Mouse (Mus musculus) limb, embryonic 11.5 days (tissue): ENCODE data around the gene Ovca2. TPM values are rescaled to one million over a fixed set of nuclear protein-coding genes. Genes with fewer than 3 reads are reported as not detected.

Experiments used
- ATAC-seq: fragments of 200-750 bp; cut with Nextera tagmentation; 2 replicates; pipeline ENCODE4 v1.8.0; 2017; ENCODE audit warnings: low read depth; ENCODE audit not compliant: insufficient number of reproducible peaks, low FRiP score, low TSS enrichment
- DNase-seq: peaks from one replicate; pipeline ENCODE4 v3.0.0-alpha.2; 2015; ENCODE audit warnings: low spot score
- H3K27ac ChIP-seq: fragments of 300-500 bp; sonication (generic); replicated peaks from 2 replicates; pipeline ENCODE4 v1.5.1; 2014; ENCODE audit warnings: low read depth, mild to moderate bottlenecking, low read length
- H3K27me3 ChIP-seq: fragments of 300-500 bp; sonication (generic); 2 replicates; pipeline ENCODE4 v1.6.1; 2014; ENCODE audit warnings: mild to moderate bottlenecking, low read length, mixed read lengths; ENCODE audit not compliant: control insufficient read depth, insufficient read depth
- H3K36me3 ChIP-seq: fragments of 300-500 bp; sonication (generic); 2 replicates; pipeline ENCODE4 v1.6.1; 2014; ENCODE audit warnings: mild to moderate bottlenecking, low read length, moderate library complexity, mixed read lengths; ENCODE audit not compliant: control insufficient read depth, insufficient read depth
- H3K4me1 ChIP-seq: fragments of 300-500 bp; sonication (generic); 2 replicates; pipeline ENCODE4 v1.6.1; 2014; ENCODE audit warnings: low read length, mixed read lengths; ENCODE audit not compliant: control insufficient read depth, insufficient read depth
- H3K4me2 ChIP-seq: fragments of 300-500 bp; sonication (generic); 2 replicates; pipeline ENCODE4 v1.6.1; 2014; ENCODE audit warnings: low read depth, mild to moderate bottlenecking, moderate library complexity; ENCODE audit not compliant: severe bottlenecking
- H3K4me3 ChIP-seq: fragments of 300-500 bp; sonication (generic); 2 replicates; pipeline ENCODE4 v1.5.1; 2014; ENCODE audit warnings: low read depth, low read length
- H3K9ac ChIP-seq: fragments of 300-500 bp; sonication (generic); 2 replicates; pipeline ENCODE4 v1.6.1; 2014; ENCODE audit warnings: mild to moderate bottlenecking, low read length
- H3K9me3 ChIP-seq: fragments of 300-500 bp; sonication (generic); 2 replicates; pipeline ENCODE4 v1.6.1; 2016; ENCODE audit warnings: low read length; ENCODE audit not compliant: control insufficient read depth
- WGBS: fragments of 180-500 bp; shearing (Covaris S2); extraction: QIAGEN DNeasy Blood & Tissue Kit; methylation state at CpG from one replicate; pipeline ENCODE4 v1.1.7; 2014; 5-methylcytosine and 5-hydroxymethylcytosine counted together
- polyA plus RNA-seq: library from polyadenylated mRNA; unstranded; fragments of >200 nt; fragmentation: Nextera tagmentation; extraction: Ambion mirVana; gene quantifications from 2 replicates; pipeline ENCODE4 v1.2.1, GENCODE M21; 2014

The Ovca2 gene
- polyA plus RNA-seq, 1 experiment from 2014 or later: 38.2 TPM

DNA sequence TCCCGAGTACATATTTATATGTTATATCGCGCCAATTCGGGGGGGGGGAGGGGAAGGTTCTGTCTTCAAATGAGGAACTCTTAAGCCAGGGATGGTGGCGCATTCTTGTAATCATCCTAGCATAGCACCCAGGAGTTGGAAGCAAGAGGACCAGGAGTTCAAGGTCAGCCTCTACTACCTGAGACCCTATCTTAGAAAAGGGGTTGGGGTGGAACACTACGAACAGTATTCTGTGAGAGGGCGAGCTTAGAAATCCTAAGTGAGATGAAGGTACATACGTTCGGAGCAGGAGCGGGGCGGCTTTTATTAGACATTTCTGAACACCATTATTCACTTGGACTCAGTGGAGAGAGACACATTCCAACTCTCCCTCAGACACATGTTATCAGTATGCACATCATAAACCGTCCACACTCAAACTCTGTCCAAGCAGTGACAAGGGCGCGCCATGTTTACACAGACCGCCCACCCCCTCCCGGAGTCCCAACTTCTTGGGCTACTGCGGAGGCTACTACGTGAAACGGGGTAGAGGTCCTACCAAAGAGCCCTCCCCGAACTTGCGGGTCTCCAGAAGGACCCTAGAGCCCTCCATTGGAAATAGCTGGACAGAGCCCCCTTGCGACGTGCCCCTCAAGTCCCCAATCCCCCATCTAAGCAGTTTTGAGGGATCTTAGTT lies 9.1 kb downstream of the Ovca2 start, which contains the start of gene Hic1:
Gene Hic1 (minus strand): TSS at position 115 of the 676 bp plus-strand sequence.
- Histone ChIP-seq H3K9ac (peak within 1 kb of the TSS; percentile 68), H3K4me3 (peak within 1 kb of the TSS; percentile 54), H3K9me3 (no peaks in the 10 kb centered on the region), H3K27me3 (peaks cover 89% of the 10 kb centered on the region), H3K4me2 (peak within 1 kb of the TSS; percentile 92), H3K4me1 (peaks cover 48% of the 10 kb centered on the region), H3K36me3 (peaks cover 2% of the 10 kb centered on the region; the same call in 1 of the 2 replicates), H3K27ac (peak within 1 kb of the TSS; percentile 59; the same call in 1 of the 2 replicates)
- DNase-seq (peak; percentile 41), ATAC-seq (no peak)
- WGBS: 5% methylated on average over 23 of the region's 23 CpGs

- no peaks in the 10 kb centered on the region for H3K9me3 ChIP-seq
- H3K4me2 ChIP-seq: peak overlapping the region; percentile 92
- under 1% methylated on average over 79 of the region's 83 CpGs for WGBS
- H3K9ac ChIP-seq: peak overlapping the region; percentile 68
- H3K27me3 ChIP-seq: peaks cover 96% of the 10 kb centered on the region
- ATAC-seq (no peak), DNase-seq (peak; percentile 93)
- H3K4me1 ChIP-seq: peaks cover 45% of the 10 kb centered on the region
- H3K4me3 ChIP-seq: peak overlapping the region; percentile 54
- H3K27ac ChIP-seq: peak overlapping the region; percentile 59; the same call in 1 of the 2 replicates
- peaks cover 2% of the 10 kb centered on the region; the same call in 1 of the 2 replicates for H3K36me3 ChIP-seq
These were observed 9.9 kb downstream of the Ovca2 start for GRCm38 (mm10) chr11:75168590-75169361.

DNA sequence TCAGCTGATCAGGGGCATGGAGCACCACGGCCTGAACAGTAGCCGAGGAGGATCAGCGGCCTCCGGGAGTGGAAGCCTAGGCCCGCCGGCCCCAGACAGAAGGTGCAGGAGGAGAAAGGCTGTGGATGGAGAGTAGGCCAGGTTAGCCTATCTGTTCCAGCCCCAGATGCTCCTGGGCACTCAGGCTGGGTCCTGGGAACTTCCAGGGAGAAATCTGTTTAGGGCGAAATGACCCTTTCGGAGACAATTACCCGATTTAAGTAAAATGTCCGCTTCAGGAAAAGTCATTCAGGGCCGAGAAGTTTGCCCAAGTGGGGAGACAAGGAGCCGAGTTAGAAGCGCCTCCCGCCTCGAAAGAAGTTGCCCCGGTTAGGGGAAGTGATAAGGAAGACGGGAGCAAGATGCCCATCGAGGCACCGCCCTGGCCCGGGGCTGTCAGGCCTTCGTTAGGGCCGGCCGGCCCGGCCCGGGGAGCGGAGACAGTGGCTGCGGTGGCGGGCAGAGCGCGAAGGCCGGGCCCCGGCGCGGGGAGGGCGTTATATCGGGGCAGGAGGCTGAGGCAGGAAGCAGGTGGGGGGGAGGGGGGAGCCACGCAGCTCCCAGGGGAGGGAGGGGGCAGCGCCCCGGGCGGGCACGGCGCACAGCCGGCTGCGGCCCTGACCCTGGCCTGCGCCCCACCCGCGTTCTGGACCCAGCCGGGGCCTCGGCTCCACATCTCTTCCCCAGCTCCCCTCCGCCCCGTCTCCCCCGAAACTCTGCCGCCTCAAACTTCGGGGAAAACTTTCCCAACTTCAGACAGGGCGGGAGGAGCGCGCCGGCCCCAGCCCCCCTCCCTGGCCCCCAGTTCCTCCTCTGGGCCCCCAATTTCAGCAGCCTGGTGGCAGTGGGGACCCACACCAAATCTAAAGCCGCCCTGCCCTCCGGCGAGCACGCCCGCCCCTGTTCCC lies 10.7 kb downstream of the Ovca2 start:
- H3K36me3 ChIP-seq: peaks cover 2% of the 10 kb centered on the region; the same call in 1 of the 2 replicates
- DNase-seq (peak; percentile 57), ATAC-seq (no peak)
- peak overlapping the region; percentile 54 for H3K4me3 ChIP-seq
- peaks cover 38% of the 10 kb centered on the region for H3K4me1 ChIP-seq
- no peaks in the 10 kb centered on the region for H3K9me3 ChIP-seq
- peak overlapping the region; percentile 92 for H3K4me2 ChIP-seq
- H3K27me3 ChIP-seq: peaks cover 90% of the 10 kb centered on the region
- peak overlapping the region; percentile 59; the same call in 1 of the 2 replicates for H3K27ac ChIP-seq
- peak overlapping the region; percentile 68 for H3K9ac ChIP-seq
- WGBS: 4% methylated on average over 48 of the region's 63 CpGs

DNA sequence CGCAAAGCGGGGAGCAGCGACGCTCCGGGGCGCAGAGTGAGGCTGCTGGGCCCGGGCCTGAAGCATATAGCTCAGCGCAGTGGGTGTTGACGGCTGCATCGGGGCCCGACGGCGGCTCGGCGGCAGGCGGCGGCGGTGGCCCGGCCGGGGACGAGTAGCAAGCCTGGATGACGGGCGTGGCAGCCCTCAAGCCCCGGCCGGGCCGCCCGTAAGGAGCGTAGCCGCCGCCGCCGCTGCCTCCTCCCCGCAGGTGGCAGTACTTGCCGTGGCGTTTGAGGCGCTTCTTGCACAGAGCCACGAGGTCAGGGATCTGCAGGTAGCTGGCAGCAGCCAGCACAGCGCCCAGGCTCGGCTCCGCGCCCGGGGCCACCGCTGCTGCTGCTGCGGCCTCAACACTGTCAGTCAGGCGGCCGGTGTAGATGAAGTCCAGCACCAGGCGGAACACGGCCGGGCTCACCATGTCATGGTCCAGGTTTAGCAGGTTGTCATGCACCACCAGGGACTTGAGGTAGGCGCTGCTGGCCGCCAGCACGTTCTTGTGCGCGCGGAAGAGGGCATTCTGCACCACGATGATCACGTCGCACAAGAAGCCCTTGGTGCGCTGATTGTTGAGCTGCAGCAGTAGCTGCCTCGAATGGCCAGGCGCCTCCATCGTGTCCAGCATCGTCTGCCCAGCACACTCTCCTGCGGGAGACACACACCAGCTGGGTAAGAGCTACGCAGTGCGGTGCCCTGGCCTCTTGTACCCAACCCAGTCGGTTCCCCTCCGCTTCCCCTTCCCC lies 11.6 kb downstream of the Ovca2 start:
- ATAC-seq: no peak
- Histone ChIP-seq H3K4me3 (peak overlapping the region; percentile 54), H3K4me2 (peak overlapping the region; percentile 92), H3K36me3 (peaks cover 2% of the 10 kb centered on the region; the same call in 1 of the 2 replicates), H3K27ac (no peak overlapping the region), H3K9me3 (no peaks in the 10 kb centered on the region), H3K9ac (peak overlapping the region; percentile 57), H3K4me1 (peaks cover 31% of the 10 kb centered on the region; the same call in 1 of the 2 replicates), H3K27me3 (peaks cover 81% of the 10 kb centered on the region)
- DNase-seq: peak; percentile 65
- WGBS: 2% methylated on average over 68 of the region's 68 CpGs

DNA sequence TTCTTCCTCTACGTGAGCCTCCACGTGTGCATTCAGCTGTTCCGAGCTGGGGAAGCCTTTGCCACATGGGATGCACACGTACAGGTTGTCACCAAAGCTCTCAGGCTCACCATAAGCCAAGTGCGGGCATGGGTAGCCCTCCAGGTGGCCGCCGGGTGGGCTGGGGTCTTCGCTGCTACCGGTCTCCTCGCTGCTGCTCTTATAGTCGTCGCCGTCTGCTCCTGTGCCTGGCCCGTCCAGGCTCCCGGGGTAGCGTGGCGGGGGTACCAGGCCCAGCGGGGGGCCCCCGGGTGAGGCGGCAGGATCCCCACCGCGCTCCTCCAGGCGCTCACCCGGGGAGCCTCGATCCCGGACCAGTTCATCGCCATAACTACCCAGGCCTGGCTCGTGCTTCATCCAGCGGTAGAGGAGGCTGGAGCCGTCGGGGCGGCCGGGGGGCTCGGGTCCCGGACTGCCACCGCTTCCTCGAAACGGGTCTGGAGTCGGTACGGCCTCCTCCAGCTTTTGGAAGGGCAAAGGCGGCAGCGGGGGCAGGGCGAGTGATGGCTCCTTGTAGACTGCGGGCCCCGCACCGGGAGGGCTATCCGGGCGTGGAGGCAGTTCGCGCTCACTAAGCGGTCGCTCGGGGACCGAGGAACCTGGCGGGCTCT lies 12.3 kb downstream of the Ovca2 start:
- H3K9me3 ChIP-seq: no peaks in the 10 kb centered on the region
- peaks cover 27% of the 10 kb centered on the region; the same call in 1 of the 2 replicates for H3K4me1 ChIP-seq
- H3K27ac ChIP-seq: no peak overlapping the region
- H3K4me3 ChIP-seq: peak overlapping the region; percentile 54
- peaks cover 74% of the 10 kb centered on the region for H3K27me3 ChIP-seq
- peak overlapping the region; percentile 57 for H3K9ac ChIP-seq
- ATAC-seq (no peak), DNase-seq (peak; percentile 64)
- H3K4me2 ChIP-seq: peak overlapping the region; percentile 92
- peaks cover 4% of the 10 kb centered on the region; the same call in 1 of the 2 replicates for H3K36me3 ChIP-seq
- WGBS: 4% methylated on average over 54 of the region's 55 CpGs

GRCm38 (mm10) chr11:75165441-75166192 lies 13.0 kb downstream of the Ovca2 start:
- Histone ChIP-seq H3K9me3 (no peaks in the 10 kb centered on the region), H3K27ac (no peak overlapping the region), H3K36me3 (peaks cover 5% of the 10 kb centered on the region; the same call in 1 of the 2 replicates), H3K4me2 (peak overlapping the region; percentile 92), H3K27me3 (peaks cover 67% of the 10 kb centered on the region), H3K9ac (peak overlapping the region; percentile 57), H3K4me3 (peak overlapping the region; percentile 54), H3K4me1 (peaks cover 27% of the 10 kb centered on the region; the same call in 1 of the 2 replicates)
- ATAC-seq (no peak), DNase-seq (peak; percentile 79)
- WGBS: 5% methylated on average over 54 of the region's 54 CpGs
